Mouse (Mus musculus): ENCODE results near the gene Cntfr. TPM values are rescaled to one million over a fixed set of nuclear protein-coding genes. Genes with fewer than 3 reads are reported as not detected.

Gene Cntfr
- polyA plus RNA-seq, 1 experiment from 2014 or later: 27.2 TPM

DNA sequence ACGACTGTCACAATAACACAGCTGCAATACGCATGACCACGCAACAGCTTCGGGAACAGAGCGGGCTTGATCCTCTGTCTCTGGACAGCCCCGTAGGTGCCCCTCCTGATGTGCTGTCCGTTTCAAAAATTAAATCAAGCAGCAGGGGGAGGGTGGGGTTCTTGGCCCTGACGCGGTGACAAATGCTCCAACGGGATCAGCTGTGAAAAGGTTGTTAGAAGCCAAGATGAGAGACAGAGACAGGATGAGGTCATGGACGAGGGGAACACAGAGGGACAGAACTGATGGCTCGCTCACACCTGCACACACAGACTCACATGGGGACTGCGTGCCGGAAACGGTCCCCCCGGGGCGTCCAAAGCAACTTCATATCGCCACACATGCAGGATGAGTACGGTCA is 23.7 kb downstream of the Cntfr start:
- Histone ChIP-seq H3K9ac (replicated peaks) (no peak overlapping the region), H3K4me3 (replicated peaks) (no peak overlapping the region), H3K36me3 (peaks cover 5% of the 10 kb centered on the region; the same call in 1 of the 2 replicates), H3K4me2 (no peak overlapping the region), H3K27me3 (replicated peaks) (no peaks in the 10 kb centered on the region), H3K27ac (replicated peaks) (no peak overlapping the region), H3K4me1 (peaks cover 58% of the 10 kb centered on the region), H3K9me3 (replicated peaks) (no peaks in the 10 kb centered on the region)
- 43% methylated on average over 19 of the region's 19 CpGs for WGBS
- no peak for ATAC-seq (ENCODE audit: low FRiP score)

DNA sequence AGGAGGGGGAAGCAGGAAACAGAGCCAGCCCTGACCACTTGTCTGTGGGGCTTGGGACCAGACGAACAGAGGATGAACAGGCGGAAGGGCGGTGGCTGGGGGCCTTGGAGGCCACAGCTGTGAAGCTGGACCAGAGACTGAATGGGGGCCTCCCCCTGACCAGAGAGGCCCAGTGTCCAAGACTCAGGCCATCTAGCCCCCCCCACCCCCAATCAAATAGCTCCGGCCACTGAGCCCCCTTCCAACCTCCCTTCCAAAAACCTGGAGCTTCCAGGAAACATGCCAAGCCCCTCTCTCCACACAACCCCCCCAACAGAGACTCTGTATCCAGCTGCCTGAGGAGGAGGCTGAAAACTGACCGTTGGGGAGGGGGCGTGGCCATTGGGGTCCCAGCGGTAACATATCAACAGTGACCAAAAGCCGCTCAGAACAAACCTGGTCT is 24.3 kb downstream of the Cntfr start:
- 31% methylated on average over 8 of the region's 8 CpGs for WGBS
- Histone ChIP-seq H3K9ac (replicated peaks) (0 out of 2 replicates have a peak overlapping the region, but pooled peaks have one; percentile 14), H3K36me3 (peaks cover 5% of the 10 kb centered on the region; the same call in 1 of the 2 replicates), H3K4me1 (peaks cover 52% of the 10 kb centered on the region), H3K27me3 (replicated peaks) (no peaks in the 10 kb centered on the region), H3K9me3 (replicated peaks) (no peaks in the 10 kb centered on the region), H3K27ac (replicated peaks) (no peak overlapping the region), H3K4me2 (no peak overlapping the region), H3K4me3 (replicated peaks) (no peak overlapping the region)
- ATAC-seq (ENCODE audit: low FRiP score): peak; percentile 13; the same call in 1 of the 2 replicates

DNA sequence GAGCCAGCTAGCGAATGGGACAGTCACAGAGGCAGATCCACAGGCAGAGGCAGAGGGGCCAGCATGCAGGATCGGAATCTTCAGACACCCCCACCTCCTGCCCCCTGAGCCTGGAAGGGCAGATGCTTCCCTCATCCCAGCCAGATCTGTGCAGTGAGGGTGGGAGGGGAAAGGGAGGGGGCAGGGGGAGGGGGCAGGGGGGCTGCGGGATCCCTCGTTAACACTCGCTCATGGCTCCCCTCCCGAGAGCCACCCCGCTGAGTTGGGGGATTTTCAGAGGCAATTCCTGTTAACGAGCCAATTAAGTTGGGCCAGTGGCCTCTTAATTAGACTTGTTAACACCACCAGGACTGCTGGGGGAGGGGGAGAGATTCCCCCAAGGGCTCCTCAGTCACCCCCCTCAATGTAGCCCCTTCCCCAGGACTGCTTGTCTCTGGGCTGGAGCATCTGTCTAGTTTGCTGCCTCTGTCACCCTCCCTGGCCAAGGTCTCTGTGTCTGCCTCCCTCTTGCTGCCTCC is 24.9 kb downstream of the Cntfr start:
- peaks cover 5% of the 10 kb centered on the region; the same call in 1 of the 2 replicates for H3K36me3 ChIP-seq
- peaks cover 47% of the 10 kb centered on the region for H3K4me1 ChIP-seq
- 0 out of 2 replicates have a peak overlapping the region, but pooled peaks have one; percentile 14 for H3K9ac ChIP-seq (replicated peaks)
- ATAC-seq (ENCODE audit: low FRiP score): peak; percentile 21; the same call in 1 of the 2 replicates
- no peak overlapping the region for H3K4me3 ChIP-seq (replicated peaks)
- WGBS: 11% methylated on average over 8 of the region's 8 CpGs
- no peaks in the 10 kb centered on the region for H3K9me3 ChIP-seq (replicated peaks)
- no peak overlapping the region for H3K4me2 ChIP-seq
- H3K27ac ChIP-seq (replicated peaks): no peak overlapping the region
- H3K27me3 ChIP-seq (replicated peaks): no peaks in the 10 kb centered on the region

DNA sequence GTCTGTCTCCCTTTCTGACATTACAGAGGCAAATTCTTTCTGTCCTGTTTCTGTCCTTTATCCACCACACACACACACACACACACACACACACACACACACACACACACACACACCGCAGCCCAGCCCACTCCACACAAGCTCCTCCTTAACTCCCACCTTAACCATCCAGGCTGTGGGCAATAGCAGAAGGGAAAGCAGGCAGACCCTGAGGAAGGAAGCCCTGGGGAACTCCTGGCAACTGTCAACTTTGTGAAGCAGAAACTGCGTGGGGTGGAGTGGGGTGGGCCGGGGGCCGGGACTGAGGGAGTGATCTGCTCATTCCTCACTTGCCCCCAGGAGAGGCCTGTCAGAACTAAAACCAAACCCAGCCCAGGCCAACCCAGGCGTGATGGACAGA is 25.4 kb downstream of the Cntfr start:
- no peak for ATAC-seq (ENCODE audit: low FRiP score)

DNA sequence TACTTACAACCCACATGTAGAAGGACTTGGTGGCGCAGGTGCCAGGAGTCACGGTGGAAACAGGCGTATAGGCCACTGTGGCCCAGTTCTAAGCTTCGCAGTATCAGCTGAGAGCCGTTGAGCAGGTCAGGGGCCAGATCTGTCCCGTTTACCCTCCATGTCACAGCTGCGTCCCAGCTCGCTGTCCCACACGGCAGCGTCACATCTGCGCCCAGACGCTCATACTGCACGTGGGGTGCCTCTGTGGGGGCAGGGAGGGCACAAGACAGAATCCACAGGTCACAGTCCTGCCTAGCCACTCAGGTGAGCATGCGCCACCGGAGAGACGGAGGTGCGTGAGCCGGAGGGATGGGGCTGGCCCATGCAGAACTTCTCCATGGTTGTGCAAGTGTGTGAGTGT is 26.1 kb downstream of the Cntfr start:
- H3K4me3 ChIP-seq (replicated peaks): no peak overlapping the region
- no peak overlapping the region for H3K4me2 ChIP-seq
- no peak overlapping the region for H3K9ac ChIP-seq (replicated peaks)
- 81% methylated on average over 18 of the region's 18 CpGs for WGBS
- H3K9me3 ChIP-seq (replicated peaks): no peaks in the 10 kb centered on the region
- H3K27me3 ChIP-seq (replicated peaks): no peaks in the 10 kb centered on the region
- peaks cover 35% of the 10 kb centered on the region for H3K4me1 ChIP-seq
- no peak for ATAC-seq (ENCODE audit: low FRiP score)
- H3K36me3 ChIP-seq: peaks cover 5% of the 10 kb centered on the region; the same call in 1 of the 2 replicates
- H3K27ac ChIP-seq (replicated peaks): no peak overlapping the region

More for the DNA sequence above, 25.4 kb downstream of the Cntfr start:
- H3K9me3 ChIP-seq (replicated peaks): no peaks in the 10 kb centered on the region
- no peak overlapping the region for H3K9ac ChIP-seq (replicated peaks)
- H3K4me3 ChIP-seq (replicated peaks): no peak overlapping the region
- WGBS: 46% methylated on average over 5 of the region's 5 CpGs
- peaks cover 5% of the 10 kb centered on the region; the same call in 1 of the 2 replicates for H3K36me3 ChIP-seq
- H3K27ac ChIP-seq (replicated peaks): no peak overlapping the region
- no peaks in the 10 kb centered on the region for H3K27me3 ChIP-seq (replicated peaks)
- no peak overlapping the region for H3K4me2 ChIP-seq
- H3K4me1 ChIP-seq: peaks cover 42% of the 10 kb centered on the region

DNA sequence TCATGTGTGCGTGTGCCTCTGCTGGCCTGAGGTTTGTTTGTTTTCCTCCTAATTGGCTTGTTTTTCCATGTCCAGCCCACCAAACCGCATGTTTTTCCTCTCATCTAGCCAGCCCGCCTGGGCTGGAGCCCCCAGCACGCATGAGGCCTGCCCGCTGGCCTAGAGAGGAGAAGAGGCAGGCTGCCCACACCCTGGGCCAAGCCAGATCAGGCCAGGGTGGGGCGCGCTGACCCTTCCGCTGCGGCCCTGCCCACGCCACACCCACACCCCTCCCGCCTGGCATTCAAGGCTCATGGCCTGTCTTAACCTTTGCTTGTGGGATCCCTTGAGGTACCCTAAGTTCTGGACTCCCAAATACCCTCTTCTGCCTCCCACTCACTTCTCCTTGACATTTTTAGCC is 30.2 kb downstream of the Cntfr start:
- Histone ChIP-seq H3K27ac (replicated peaks) (no peak overlapping the region), H3K4me2 (no peak overlapping the region), H3K4me3 (replicated peaks) (no peak overlapping the region), H3K9ac (replicated peaks) (no peak overlapping the region), H3K27me3 (replicated peaks) (no peaks in the 10 kb centered on the region), H3K9me3 (replicated peaks) (no peaks in the 10 kb centered on the region), H3K4me1 (peaks cover 28% of the 10 kb centered on the region), H3K36me3 (peaks cover 5% of the 10 kb centered on the region; the same call in 1 of the 2 replicates)
- no peak for ATAC-seq (ENCODE audit: low FRiP score)
- WGBS: 84% methylated on average over 11 of the region's 11 CpGs

DNA sequence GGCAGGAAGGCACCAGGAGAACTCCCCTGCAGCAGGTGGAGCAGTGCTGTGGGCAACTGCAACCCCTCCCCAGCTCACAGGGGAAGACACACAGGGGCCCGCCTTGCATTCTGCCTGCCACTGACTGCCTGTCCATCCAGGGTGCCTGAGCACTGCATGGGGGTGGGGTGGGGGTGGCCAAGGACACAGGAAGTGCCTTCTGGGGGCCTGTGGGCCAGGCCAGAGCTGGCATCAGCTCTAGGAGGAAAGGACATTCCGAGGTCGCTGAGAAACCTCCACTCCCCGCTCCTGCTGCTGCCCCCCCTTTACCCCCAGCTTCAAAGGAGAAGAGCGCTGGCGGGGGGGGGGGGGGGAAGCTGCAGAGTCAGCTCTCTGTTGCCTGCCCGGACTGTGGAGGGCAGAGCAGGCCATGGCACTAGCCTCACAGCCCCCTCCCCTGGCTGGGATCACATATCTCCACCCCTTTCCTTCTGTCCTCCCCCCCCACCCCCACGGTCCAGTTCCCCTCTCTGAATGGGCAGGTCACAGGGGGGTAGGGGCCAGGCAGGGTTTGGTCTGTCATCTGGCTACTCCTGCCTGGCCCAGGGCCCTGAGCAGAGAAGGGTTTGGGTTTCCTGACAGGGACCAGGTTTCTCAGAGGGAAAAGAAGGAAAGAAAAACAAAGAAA is 31.7 kb downstream of the Cntfr start:
- H3K36me3 ChIP-seq: no peaks in the 10 kb centered on the region
- no peak overlapping the region for H3K4me3 ChIP-seq (replicated peaks)
- WGBS: 18% methylated on average over 7 of the region's 8 CpGs
- H3K9ac ChIP-seq (replicated peaks): 0 out of 2 replicates have a peak overlapping the region, but pooled peaks have one; percentile 17
- no peak overlapping the region for H3K27ac ChIP-seq (replicated peaks)
- peaks cover 35% of the 10 kb centered on the region for H3K4me1 ChIP-seq
- 0 out of 2 replicates have a peak, but pooled peaks have one; percentile 11 for ATAC-seq (ENCODE audit: low FRiP score)
- H3K9me3 ChIP-seq (replicated peaks): no peaks in the 10 kb centered on the region
- H3K4me2 ChIP-seq: no peak overlapping the region
- H3K27me3 ChIP-seq (replicated peaks): no peaks in the 10 kb centered on the region

DNA sequence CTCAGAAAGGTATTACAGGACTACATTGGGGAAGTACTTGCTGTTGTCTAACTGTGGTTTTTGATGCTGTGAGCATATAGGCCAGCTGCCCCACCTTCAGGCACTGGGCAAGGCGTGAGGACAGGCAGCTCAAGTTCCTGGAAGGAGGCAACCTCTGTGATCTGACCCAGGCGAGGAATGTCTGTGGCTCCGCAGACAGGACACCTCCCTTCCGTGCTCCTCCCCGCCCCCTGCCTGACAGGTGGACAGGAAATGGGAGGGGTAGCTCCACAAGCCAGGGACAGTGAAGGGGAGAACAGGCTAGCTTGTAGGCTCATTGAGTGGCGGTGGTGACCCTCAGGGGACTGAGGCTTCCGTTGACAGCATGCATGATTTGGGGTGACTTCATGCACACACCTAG is 32.4 kb downstream of the Cntfr start:
- WGBS: 56% methylated on average over 7 of the region's 7 CpGs
- Histone ChIP-seq H3K4me2 (no peak overlapping the region), H3K9ac (replicated peaks) (no peak overlapping the region), H3K4me1 (peaks cover 37% of the 10 kb centered on the region), H3K4me3 (replicated peaks) (no peak overlapping the region), H3K27ac (replicated peaks) (no peak overlapping the region), H3K36me3 (no peaks in the 10 kb centered on the region), H3K9me3 (replicated peaks) (no peaks in the 10 kb centered on the region), H3K27me3 (replicated peaks) (no peaks in the 10 kb centered on the region)
- no peak for ATAC-seq (ENCODE audit: low FRiP score)

DNA sequence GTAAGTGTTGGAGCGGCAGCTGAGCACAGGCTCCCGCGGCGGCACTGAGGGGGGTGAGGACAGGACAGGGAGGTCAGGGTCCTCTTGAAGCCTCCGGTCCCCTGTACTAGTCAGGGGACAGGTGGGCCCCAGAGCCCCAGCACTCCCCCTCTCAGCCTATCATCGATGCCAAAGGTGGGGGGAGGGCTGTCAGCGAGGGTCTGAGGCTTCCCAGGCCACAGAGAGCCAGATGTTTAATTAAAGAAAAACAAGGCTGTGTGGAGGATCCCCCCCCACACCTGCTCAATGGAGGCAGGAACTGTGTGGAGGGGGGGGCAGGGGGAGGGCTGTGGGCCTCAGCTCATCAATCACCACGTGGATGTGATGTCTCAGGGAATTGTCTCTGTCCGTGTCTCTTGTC is 33.3 kb downstream of the Cntfr start:
- no peaks in the 10 kb centered on the region for H3K36me3 ChIP-seq

DNA sequence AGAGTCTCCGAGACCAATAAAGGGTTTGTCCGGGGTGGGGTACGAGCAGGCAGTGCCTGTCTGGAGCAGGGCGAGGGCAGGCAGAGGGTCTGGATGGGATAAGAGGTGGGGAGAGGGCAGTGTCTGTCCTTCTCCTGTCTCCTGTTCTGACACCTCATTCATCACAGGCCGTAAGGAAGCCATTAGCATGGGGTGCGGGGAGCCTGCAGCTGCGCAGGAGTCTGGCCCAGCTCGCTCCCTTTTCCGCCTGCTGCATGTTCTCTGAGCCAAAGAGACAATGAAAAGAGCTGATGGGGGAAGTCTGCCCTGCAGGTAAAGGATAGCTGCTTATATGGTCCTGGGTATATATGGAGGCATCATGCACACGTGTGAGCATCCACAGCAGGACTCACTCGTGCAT is 34.2 kb downstream of the Cntfr start:
- no peak overlapping the region for H3K9ac ChIP-seq (replicated peaks)

More for the DNA sequence above, 33.3 kb downstream of the Cntfr start:
- no peaks in the 10 kb centered on the region for H3K9me3 ChIP-seq (replicated peaks)
- no peak for ATAC-seq (ENCODE audit: low FRiP score)
- 36% methylated on average over 9 of the region's 9 CpGs for WGBS
- no peak overlapping the region for H3K4me3 ChIP-seq (replicated peaks)
- no peak overlapping the region for H3K9ac ChIP-seq (replicated peaks)
- no peaks in the 10 kb centered on the region for H3K27me3 ChIP-seq (replicated peaks)
- no peak overlapping the region for H3K27ac ChIP-seq (replicated peaks)
- peaks cover 46% of the 10 kb centered on the region for H3K4me1 ChIP-seq
- no peak overlapping the region for H3K4me2 ChIP-seq

DNA sequence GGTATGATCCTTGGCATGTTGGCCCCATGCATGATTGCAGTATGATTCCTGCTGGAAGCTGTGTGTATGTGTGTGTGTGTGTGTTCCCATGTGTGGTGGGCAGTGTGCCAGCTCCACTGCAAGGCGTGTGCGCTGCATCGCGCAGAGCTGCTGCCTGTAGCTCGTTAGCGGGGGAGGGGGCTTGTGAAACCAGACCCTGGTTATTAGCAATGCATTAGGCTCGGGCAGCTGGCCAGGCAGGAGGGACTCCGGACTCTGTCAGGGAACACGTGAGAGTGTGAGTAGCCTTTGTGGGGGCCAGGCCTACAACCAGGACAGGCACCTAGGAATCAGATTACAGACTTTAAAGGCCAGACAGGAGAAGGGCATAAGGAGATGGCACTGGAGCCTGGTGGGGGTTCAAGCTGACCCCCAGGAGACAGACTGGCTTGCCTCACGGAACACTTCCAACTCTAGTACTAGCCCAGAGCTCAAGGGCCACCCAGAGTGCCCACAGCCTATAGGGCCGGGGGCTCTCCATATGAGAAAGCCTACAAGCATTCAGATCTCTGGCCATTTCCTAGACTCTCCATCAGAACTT is 35.9 kb downstream of the Cntfr start:
- H3K27ac ChIP-seq (replicated peaks): no peak overlapping the region

More for the DNA sequence above, 34.2 kb downstream of the Cntfr start:
- H3K36me3 ChIP-seq: no peaks in the 10 kb centered on the region
- no peak overlapping the region for H3K27ac ChIP-seq (replicated peaks)
- H3K4me2 ChIP-seq: no peak overlapping the region
- no peaks in the 10 kb centered on the region for H3K9me3 ChIP-seq (replicated peaks)
- H3K27me3 ChIP-seq (replicated peaks): no peaks in the 10 kb centered on the region
- H3K4me3 ChIP-seq (replicated peaks): no peak overlapping the region
- ATAC-seq (ENCODE audit: low FRiP score): no peak
- 57% methylated on average over 11 of the region's 11 CpGs for WGBS
- H3K4me1 ChIP-seq: peaks cover 46% of the 10 kb centered on the region

DNA sequence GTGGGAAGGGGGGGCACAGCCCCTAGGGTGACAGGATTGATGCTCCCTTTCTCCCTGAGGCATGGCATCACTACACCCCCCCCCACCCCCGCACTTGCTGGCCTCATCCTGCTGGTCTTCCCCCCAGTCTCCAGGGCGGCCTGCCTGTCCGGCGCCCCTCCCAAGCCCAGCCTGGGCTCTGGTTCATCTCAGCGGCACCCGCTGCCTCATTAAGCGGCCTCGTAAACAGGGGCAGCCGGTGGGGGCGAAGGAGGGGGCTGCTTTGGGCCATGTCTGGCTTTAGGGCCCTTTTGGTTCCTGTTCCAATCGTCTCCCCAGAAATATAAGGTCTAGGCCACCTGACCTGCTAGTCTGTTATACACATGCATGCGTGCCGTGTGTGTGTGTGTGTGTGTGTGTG is 37.3 kb downstream of the Cntfr start:
- peaks cover 35% of the 10 kb centered on the region for H3K4me1 ChIP-seq
- H3K9me3 ChIP-seq (replicated peaks): no peaks in the 10 kb centered on the region
- H3K36me3 ChIP-seq: no peaks in the 10 kb centered on the region
- H3K4me3 ChIP-seq (replicated peaks): no peak overlapping the region
- no peak overlapping the region for H3K27ac ChIP-seq (replicated peaks)
- ATAC-seq (ENCODE audit: low FRiP score): no peak
- no peaks in the 10 kb centered on the region for H3K27me3 ChIP-seq (replicated peaks)
- no peak overlapping the region for H3K4me2 ChIP-seq
- 45% methylated on average over 13 of the region's 13 CpGs for WGBS
- H3K9ac ChIP-seq (replicated peaks): no peak overlapping the region

More for the DNA sequence above, 35.9 kb downstream of the Cntfr start:
- H3K36me3 ChIP-seq: no peaks in the 10 kb centered on the region
- H3K4me1 ChIP-seq: peaks cover 46% of the 10 kb centered on the region
- no peaks in the 10 kb centered on the region for H3K9me3 ChIP-seq (replicated peaks)
- no peak for ATAC-seq (ENCODE audit: low FRiP score)
- H3K4me2 ChIP-seq: no peak overlapping the region
- H3K27me3 ChIP-seq (replicated peaks): no peaks in the 10 kb centered on the region
- WGBS: 19% methylated on average over 11 of the region's 11 CpGs
- H3K9ac ChIP-seq (replicated peaks): no peak overlapping the region
- H3K4me3 ChIP-seq (replicated peaks): no peak overlapping the region

Measured in neural tube, embryonic 15.5 days (tissue).